Mouse (Mus musculus): ENCODE data around the gene Nipal4. TPM values are rescaled to one million over a fixed set of nuclear protein-coding genes. Genes with fewer than 3 reads are reported as not detected.

The Nipal4 gene
- polyA plus RNA-seq, 1 experiment from 2014 or later: 2.1 TPM

GRCm38 (mm10) chr11:46115411-46116173, 50.7 kb downstream of the Nipal4 start:
- H3K4me3 ChIP-seq (ENCODE audit: low read depth, low read length): no peak overlapping the region
- H3K9ac ChIP-seq (ENCODE audit: low read depth, low read length): no peak overlapping the region
- no peak overlapping the region for H3K4me2 ChIP-seq (replicated peaks; ENCODE audit: low read depth)
- ATAC-seq: no peak
- H3K4me1 ChIP-seq (replicated peaks; ENCODE audit: control insufficient read depth, insufficient read depth, low read length): no peaks in the 10 kb centered on the region
- H3K27me3 ChIP-seq (replicated peaks; ENCODE audit: control insufficient read depth, insufficient read depth, low read length): no peaks in the 10 kb centered on the region
- 75% methylated on average over 9 of the region's 9 CpGs for WGBS
- H3K36me3 ChIP-seq (ENCODE audit: control insufficient read depth, insufficient read depth): no peaks in the 10 kb centered on the region; the same call in 1 of the 2 replicates
- no peak overlapping the region; the same call in 1 of the 2 replicates for H3K27ac ChIP-seq (ENCODE audit: low read depth, low read length)
- H3K9me3 ChIP-seq (ENCODE audit: control insufficient read depth): no peaks in the 10 kb centered on the region
- no peak for TF ChIP-seq CTCF (IDR thresholded peaks at IDR 0.05; ENCODE audit: low read depth)

GRCm38 (mm10) chr11:46115011-46115410, 51.3 kb downstream of the Nipal4 start:
- no peak for ATAC-seq
- no peak overlapping the region for H3K4me2 ChIP-seq (replicated peaks; ENCODE audit: low read depth)
- no peaks in the 10 kb centered on the region for H3K27me3 ChIP-seq (replicated peaks; ENCODE audit: control insufficient read depth, insufficient read depth, low read length)
- H3K27ac ChIP-seq (ENCODE audit: low read depth, low read length): no peak overlapping the region
- 85% methylated on average over 4 of the region's 4 CpGs for WGBS
- no peak for TF ChIP-seq CTCF (IDR thresholded peaks at IDR 0.05; ENCODE audit: low read depth)
- H3K4me3 ChIP-seq (ENCODE audit: low read depth, low read length): no peak overlapping the region
- no peak overlapping the region for H3K9ac ChIP-seq (ENCODE audit: low read depth, low read length)
- no peaks in the 10 kb centered on the region; the same call in 1 of the 2 replicates for H3K36me3 ChIP-seq (ENCODE audit: control insufficient read depth, insufficient read depth)
- H3K9me3 ChIP-seq (ENCODE audit: control insufficient read depth): no peaks in the 10 kb centered on the region
- no peaks in the 10 kb centered on the region for H3K4me1 ChIP-seq (replicated peaks; ENCODE audit: control insufficient read depth, insufficient read depth, low read length)

GRCm38 (mm10) chr11:46114221-46114620, 52.1 kb downstream of the Nipal4 start:
- no peaks in the 10 kb centered on the region for H3K27me3 ChIP-seq (replicated peaks; ENCODE audit: control insufficient read depth, insufficient read depth, low read length)
- no peak overlapping the region for H3K27ac ChIP-seq (ENCODE audit: low read depth, low read length)
- H3K4me3 ChIP-seq (ENCODE audit: low read depth, low read length): no peak overlapping the region
- no peak for ATAC-seq
- no peak overlapping the region for H3K9ac ChIP-seq (ENCODE audit: low read depth, low read length)
- WGBS: 89% methylated on average over 7 of the region's 7 CpGs
- TF ChIP-seq CTCF (IDR thresholded peaks at IDR 0.05; ENCODE audit: low read depth): no peak
- H3K4me1 ChIP-seq (replicated peaks; ENCODE audit: control insufficient read depth, insufficient read depth, low read length): no peaks in the 10 kb centered on the region
- no peak overlapping the region for H3K4me2 ChIP-seq (replicated peaks; ENCODE audit: low read depth)
- no peaks in the 10 kb centered on the region; the same call in 1 of the 2 replicates for H3K36me3 ChIP-seq (ENCODE audit: control insufficient read depth, insufficient read depth)
- H3K9me3 ChIP-seq (ENCODE audit: control insufficient read depth): no peaks in the 10 kb centered on the region

GRCm38 (mm10) chr11:46113211-46113610, 53.1 kb downstream of the Nipal4 start:
- H3K4me1 ChIP-seq (replicated peaks; ENCODE audit: control insufficient read depth, insufficient read depth, low read length): no peaks in the 10 kb centered on the region
- H3K4me2 ChIP-seq (replicated peaks; ENCODE audit: low read depth): no peak overlapping the region
- H3K36me3 ChIP-seq (ENCODE audit: control insufficient read depth, insufficient read depth): no peaks in the 10 kb centered on the region; the same call in 1 of the 2 replicates
- H3K9ac ChIP-seq (ENCODE audit: low read depth, low read length): no peak overlapping the region
- H3K27me3 ChIP-seq (replicated peaks; ENCODE audit: control insufficient read depth, insufficient read depth, low read length): no peaks in the 10 kb centered on the region
- no peaks in the 10 kb centered on the region for H3K9me3 ChIP-seq (ENCODE audit: control insufficient read depth)
- WGBS: 70% methylated on average over 3 of the region's 3 CpGs
- H3K27ac ChIP-seq (ENCODE audit: low read depth, low read length): no peak overlapping the region
- ATAC-seq: no peak
- no peak overlapping the region for H3K4me3 ChIP-seq (ENCODE audit: low read depth, low read length)
- TF ChIP-seq CTCF (IDR thresholded peaks at IDR 0.05; ENCODE audit: low read depth): no peak

- H3K27me3 ChIP-seq (replicated peaks; ENCODE audit: control insufficient read depth, insufficient read depth, low read length): no peaks in the 10 kb centered on the region
Measured at GRCm38 (mm10) chr11:46110945-46111287, 55.4 kb downstream of the Nipal4 start.

GRCm38 (mm10) chr11:46110156-46110944, 56.0 kb downstream of the Nipal4 start:
- Histone ChIP-seq H3K4me2 (replicated peaks; ENCODE audit: low read depth) (no peak overlapping the region), H3K4me3 (ENCODE audit: low read depth, low read length) (no peak overlapping the region), H3K4me1 (replicated peaks; ENCODE audit: control insufficient read depth, insufficient read depth, low read length) (no peaks in the 10 kb centered on the region), H3K27me3 (replicated peaks; ENCODE audit: control insufficient read depth, insufficient read depth, low read length) (no peaks in the 10 kb centered on the region), H3K36me3 (ENCODE audit: control insufficient read depth, insufficient read depth) (no peaks in the 10 kb centered on the region; the same call in 1 of the 2 replicates), H3K9me3 (ENCODE audit: control insufficient read depth) (no peaks in the 10 kb centered on the region), H3K9ac (ENCODE audit: low read depth, low read length) (no peak overlapping the region), H3K27ac (ENCODE audit: low read depth, low read length) (no peak overlapping the region)
- ATAC-seq: no peak
- no peak for TF ChIP-seq CTCF (IDR thresholded peaks at IDR 0.05; ENCODE audit: low read depth)
- 73% methylated on average over 8 of the region's 8 CpGs for WGBS

More at GRCm38 (mm10) chr11:46110945-46111287, 55.4 kb downstream of the Nipal4 start:
- no peak overlapping the region for H3K4me3 ChIP-seq (ENCODE audit: low read depth, low read length)
- H3K9ac ChIP-seq (ENCODE audit: low read depth, low read length): no peak overlapping the region
- H3K4me1 ChIP-seq (replicated peaks; ENCODE audit: control insufficient read depth, insufficient read depth, low read length): no peaks in the 10 kb centered on the region
- no peak overlapping the region for H3K27ac ChIP-seq (ENCODE audit: low read depth, low read length)
- no peak overlapping the region for H3K4me2 ChIP-seq (replicated peaks; ENCODE audit: low read depth)
- no peak for TF ChIP-seq CTCF (IDR thresholded peaks at IDR 0.05; ENCODE audit: low read depth)
- 88% methylated on average over 1 of the region's 1 CpGs for WGBS
- no peaks in the 10 kb centered on the region for H3K9me3 ChIP-seq (ENCODE audit: control insufficient read depth)
- no peaks in the 10 kb centered on the region; the same call in 1 of the 2 replicates for H3K36me3 ChIP-seq (ENCODE audit: control insufficient read depth, insufficient read depth)
- no peak for ATAC-seq

Measured in intestine, postnatal 0 days (tissue).